Mouse (Mus musculus) cerebellum, postnatal 4 days (tissue): ENCODE measurements around the gene Zfp653.
"Not testable (repeated sequence)": the region's sequence is repeated elsewhere in the genome, so short reads cannot be mapped to it uniquely, and the experiment has no call there.

Source experiments
- DNase-seq, 2 experiments: peaks; one replicate each; pipeline ENCODE4 v3.0.0; 2022; ENCODE audit warnings: low spot score in 2 of 2, mixed read lengths in 1 of 2

Gene Zfp653

DNA sequence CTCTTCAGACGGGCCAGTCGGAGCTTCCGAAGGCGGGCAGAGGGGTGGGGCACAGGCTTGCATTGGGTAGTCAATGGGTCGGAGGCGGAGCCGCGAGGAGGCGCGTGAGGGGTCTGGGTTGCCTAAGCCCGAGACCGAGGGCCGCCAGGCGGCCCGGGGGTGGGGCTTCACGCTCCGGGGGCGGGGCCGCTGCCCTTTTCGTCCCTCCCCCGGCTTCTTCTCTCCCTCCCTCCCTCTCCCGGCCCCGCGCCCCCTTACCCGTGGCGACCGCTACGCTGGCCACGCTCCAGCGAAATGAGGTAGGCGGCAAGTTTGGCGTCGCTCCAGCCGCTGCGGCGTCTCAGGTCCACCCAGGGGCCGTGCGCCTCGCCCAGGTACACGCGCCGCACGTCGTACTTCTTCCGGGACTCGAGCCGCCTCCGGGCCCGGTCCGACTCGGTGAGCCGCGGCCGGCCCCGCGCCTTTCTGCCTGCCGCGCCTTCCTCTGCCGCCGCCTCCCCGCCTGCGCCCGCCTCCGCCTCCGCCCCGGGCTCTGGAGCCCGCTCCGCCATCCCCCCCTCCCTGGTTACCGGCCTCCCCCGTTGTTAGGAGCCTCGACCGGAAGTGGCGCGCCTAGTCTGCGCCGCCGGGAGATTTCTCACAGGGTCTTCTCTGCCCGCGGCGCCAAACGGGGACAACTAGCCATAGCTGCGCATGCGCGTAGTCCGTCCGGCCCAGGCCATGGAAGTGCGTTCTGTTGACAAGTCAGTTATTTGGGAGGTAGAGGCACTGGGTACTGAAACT lies at the start of gene Zfp653, which contains the start of gene Gm49318:
Gene Zfp653, minus strand, starts transcription at position 586 of the 783 bp plus-strand sequence.
Gene Gm49318, minus strand, starts transcription at position 469 of the 783 bp plus-strand sequence.
- peak; percentile 90 to 98 for DNase-seq

DNA sequence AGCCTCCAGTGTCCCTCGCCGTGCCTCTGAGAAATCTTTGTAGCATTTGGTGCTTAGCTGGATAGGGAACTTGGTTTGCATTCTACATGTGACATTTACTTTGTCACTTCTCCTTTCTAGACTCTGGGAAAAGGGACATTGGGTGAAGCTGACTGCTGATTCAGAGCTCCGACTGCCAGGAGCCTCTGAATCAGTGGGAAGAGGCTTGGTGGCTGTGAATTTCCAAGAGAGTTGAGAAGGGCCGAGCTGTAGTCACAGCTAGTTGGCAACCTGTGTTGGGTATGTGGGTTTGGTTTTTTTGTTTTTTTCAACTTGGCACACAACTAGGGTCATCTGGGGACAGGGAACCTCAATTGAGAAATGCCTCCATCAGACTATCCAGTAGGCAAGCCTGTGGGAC lies 48.4 kb upstream of the Zfp653 start:
- DNase-seq, result no peak

DNA sequence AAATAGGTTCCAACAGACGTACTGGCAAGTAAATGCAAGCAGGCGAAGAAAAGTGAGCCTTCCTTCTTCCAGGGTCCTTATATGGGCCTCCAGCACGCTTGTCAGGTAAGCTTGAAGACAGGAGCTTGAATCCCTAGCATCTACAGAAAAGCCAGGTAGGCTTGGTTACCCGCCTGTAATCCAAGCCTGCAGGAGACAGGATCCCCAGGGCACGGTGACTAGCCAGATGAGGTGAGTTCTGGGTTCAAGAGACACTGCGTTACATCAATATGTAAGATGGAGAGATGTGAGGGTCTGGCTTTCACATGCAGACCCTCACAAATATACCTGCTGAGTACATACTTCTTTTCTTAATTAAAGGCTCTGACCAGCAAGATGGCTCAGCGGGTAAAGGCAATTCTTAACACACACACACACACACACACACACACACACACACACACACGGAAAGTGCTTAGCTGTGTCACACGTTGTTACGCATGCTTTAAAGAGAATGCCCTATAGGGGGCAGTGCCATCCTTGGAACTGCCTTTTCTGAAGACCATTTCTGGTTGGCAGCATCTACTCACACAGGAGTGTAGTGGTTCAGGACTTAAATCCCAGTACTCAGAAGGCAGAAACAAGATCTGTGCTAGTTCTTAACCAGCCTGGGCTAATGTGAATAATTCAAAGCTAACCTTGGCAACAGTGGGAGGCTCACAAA lies 46.7 kb upstream of the Zfp653 start:
- peak in 1 of 2 experiments; percentile 52 for DNase-seq

DNA sequence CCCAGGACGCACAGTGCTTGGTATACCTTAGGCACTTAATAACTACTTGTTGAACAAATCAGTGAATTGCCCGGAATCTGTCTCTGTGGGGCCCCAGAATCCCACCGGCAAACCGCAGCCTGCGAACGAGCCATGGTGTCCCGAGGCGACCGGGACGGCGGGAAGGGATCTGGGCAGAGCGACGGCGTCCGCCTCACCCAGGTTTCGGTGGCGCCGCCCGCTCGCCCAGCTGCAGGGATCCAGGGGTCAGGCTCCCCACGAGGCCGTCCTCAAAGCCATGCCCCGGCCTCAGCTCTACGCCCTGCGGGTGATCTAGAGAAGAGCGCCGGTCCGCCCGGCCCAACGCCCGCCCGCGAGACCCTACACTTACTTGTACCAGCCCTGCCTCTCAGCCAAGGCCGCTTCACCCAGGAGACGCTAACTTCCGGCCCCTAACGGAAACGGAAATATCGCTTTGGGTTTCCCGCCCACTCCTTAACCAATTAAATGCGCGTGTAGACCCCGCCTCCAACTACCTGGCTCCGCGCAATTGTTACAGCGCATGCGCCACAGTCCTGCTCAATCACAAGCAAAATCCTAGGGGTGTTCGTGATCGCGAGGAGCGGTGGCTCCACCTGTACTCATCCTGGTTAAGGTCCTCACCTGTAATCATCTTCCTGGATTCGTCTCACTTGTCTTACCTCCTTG lies 45.7 kb upstream of the Zfp653 start, which contains the start of gene Elof1:
Gene Elof1, minus strand, starts transcription at position 433 of the 687 bp plus-strand sequence.
- peak; percentile 77 to 87 for DNase-seq

DNA sequence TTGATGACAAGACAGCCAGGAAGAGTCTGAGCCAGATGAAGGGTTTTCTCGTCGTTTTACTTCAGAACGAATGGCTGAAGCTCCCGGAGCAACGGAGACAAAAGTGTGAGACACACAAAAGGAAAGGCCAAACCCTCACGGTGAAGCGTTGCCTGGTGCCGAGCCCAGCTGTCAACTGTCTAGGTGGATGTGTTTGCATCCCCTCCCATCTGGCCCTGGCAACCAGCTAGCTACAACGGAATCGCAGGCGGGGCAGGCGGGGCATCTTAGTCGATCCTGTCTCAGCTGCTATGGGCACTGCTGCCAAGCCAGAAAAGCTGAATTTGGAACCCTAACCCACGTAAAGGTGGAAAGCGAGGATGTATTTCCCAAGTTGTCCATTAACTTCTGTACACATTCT lies 44.9 kb upstream of the Zfp653 start:
- peak in 1 of 2 experiments; percentile 44 for DNase-seq

DNA sequence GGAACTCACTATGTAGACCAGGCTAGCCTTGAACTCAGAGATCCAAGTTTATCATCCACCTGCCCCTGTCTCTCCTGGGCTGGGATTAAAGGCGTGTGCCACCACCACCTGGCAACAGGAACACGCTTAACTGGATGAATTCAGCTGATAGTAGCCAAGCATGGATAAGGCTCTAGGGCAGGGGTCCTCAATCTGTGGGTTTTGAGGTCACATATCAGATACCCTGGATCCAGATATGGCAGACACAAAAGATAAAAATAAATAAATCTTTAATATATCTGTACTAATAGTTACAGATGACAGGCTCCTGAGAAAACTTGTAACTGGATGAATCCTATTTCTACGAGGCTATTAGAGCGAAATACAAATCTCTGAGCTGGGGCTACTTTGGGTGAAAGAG lies 44.5 kb upstream of the Zfp653 start:
- no peak for DNase-seq

DNA sequence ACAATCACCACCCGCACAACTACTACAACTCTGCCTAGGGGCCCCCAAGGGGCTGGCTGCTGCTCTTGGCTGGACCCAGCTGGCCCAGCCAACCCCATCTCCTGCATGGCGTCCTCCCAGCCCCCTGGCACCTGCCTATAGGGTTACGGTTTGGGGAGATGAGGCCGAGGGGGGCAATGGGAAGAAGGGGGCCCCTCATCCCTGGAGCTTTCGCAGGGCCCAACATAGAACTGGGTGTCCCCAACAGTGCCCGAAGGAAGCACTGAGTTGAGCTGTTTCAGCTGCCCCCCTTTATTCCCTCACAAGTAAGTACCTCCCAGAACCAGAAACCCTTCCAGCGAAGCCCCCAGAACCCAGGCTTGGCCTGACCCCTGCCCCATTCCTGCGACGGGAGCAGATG lies 37.0 kb upstream of the Zfp653 start:
- DNase-seq, result no peak

DNA sequence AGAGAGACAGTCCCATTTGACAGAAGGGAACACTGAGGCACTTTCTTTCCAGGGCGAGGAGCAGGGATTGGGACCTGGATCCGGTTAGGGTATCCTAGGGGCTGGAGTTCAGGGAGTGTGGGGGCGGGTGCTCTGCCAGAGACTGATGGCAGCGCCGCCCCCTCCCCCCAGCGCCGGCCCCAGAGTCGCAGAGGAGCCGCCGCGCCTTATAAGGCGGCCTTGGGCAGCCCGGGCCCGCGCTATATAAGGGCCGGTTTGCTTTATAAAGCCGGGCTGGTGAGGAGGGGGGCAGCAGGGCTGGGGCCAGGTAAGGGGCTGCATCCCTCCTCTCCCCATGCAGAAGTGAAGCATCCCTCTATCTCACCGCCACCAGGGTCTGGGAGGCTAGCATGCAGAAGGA lies 28.7 kb upstream of the Zfp653 start:
- no peak for DNase-seq

DNA sequence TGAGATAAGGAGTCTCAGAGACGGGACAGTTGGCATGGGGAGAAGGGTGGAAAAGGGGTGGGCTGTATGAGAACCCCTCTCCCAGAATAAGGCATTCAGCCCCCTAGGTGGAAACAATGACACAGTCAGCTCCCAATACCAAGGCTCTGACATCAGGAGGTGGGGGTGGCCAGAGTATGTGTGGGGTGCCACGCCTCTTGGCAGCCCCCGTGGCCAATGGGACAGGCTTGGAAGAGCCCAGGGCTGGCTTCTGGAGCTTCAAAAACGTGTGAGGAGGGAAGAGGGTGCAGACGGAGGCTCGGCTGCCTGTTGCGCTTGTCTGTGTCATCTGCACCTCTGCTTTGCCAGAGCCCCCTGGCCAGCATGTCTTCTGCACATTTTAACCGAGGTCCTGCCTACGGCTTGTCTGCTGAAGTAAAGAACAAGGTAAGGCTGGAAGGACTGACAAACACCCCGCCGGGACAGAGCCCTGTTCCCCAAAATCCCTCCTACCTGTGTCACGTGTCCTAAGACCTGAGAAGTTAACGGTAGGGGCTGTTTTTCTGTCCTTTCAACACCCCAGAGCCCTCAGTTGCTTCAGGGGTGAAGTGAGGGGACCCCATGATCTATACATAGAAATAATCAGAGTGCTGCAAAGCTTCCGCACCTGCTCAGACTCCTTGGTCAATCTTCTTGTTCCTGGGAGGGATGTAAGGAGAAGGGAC lies 28.0 kb upstream of the Zfp653 start, which contains the start of gene Cnn1:
Gene Cnn1, plus strand, starts transcription at position 224 of the 704 bp plus-strand sequence.
- no peak for DNase-seq

DNA sequence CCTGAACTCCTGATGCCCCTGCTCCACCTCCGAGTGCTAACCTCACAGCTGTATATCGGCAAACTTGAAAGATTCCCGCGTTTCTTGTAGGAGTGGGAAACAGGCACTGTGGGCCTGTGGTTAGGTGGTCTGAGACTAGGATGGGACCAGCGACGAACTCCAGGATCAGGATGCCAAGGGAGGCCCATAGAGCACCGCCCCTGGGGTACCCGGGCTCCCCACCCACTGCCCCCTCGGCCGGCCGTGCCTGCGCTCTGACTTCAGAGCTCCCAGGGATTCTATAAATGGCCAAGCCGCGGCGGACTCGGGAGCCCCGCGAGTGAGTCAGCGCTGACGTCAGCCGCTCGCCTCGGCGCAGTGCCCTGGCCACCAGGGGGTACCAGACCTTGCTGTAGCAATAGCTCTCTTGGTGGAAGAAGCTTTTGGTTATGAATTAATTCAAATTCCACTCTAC lies 24.7 kb upstream of the Zfp653 start:
- DNase-seq, result peak; percentile 50 to 74

DNA sequence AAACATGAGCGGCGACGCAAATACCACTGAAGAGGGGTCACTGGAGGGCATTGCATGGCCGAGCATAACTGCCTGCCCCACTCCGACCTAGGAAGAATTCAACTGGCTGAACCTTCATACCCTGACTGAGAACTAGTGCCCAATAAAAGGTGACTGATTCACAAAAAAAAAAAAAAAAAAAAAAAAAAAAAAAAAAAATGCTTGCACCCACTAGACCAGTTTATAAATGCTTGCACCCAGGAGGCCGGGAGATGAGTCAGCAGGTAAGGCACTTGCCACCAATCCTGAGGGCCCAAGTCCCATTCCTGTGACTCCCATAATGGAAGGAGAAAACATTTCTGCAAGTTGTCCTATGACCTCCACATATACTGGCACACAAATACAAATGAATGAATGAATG lies 21.6 kb upstream of the Zfp653 start:
- DNase-seq, result no peak

DNA sequence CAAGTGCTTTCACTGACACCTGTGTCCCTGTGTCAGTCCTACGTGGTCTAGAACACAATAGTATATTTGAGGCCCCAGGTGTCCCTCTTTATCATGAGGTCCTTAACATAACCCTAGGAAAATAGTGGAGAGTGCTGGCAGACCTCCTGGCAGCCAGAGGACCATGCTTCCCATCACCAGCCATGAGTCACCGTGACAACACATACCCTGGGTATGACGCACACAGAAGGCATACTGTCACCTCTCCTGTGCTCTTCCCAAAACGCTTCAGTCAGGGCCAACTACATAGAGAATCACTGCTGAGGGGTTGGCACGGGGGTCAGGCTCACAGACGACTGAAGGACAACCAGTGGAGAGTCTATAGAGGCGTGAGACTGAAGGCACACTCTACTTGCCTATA lies 18.8 kb upstream of the Zfp653 start:
- DNase-seq, result no peak

DNA sequence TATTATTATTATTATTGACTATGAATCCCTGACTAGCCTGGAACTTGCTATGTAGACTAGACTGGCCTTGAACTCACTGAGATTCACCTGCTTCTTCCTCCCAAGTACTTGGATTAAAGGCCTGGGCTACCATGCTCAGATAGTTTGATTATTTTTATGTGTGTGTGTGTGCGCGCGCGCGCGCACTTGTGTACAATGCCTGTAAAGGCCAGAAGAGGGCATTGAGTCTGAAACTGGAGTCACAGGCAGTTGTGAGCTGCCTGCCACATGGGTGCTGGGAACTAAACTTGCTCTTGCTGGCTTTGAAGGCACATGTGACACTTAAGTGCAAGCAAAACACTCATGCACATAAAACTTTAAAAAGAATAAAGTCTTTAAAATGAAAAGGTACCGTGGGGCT lies 18.1 kb upstream of the Zfp653 start:
- no peak for DNase-seq

DNA sequence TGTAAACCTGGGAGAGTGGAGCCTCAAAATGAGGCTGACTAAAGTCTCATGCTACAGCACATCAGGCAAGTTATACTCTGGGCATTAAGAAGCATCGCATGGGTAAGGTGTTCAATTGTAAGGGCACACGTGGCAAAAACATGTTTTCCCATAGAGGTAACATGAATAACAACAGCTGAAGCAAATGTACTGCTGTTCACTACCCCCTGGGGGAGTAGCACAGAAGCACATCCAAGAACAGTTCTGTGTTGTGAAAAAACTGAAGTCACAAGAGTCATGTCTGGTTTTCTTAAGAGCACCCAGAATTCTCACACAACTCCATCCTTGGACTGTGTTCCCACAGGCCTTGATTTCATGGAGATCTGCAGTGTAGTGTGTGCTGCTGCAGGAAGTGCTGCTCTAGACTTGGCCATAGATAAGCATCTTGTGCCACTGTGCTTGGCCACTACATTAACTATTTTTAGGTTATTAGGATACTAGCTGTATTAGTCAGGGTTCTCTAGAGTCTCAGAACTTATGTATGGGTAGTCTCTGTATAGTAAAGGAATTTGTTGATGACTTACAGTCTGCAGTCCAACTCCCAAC lies 15.9 kb upstream of the Zfp653 start:
- no peak for DNase-seq

DNA sequence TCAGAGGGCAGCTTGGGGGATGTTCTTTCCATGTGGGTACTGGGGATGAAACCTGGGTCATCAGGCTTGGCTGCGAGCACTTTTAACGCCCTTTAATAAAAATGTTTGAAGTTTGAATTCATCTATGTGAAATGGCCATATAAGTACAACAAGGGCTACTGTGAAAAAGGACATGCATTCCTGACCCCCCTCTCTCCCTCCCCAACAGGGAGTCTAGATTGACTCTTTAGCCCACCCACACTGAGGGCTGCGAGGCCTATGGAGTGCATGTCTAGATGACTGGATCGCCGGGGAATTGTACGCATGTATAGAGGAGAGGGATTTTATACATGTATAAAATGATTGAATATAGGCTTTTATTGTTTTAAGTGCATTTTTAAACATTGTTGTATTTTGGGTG lies 14.8 kb upstream of the Zfp653 start:
- DNase-seq, result no peak

DNA sequence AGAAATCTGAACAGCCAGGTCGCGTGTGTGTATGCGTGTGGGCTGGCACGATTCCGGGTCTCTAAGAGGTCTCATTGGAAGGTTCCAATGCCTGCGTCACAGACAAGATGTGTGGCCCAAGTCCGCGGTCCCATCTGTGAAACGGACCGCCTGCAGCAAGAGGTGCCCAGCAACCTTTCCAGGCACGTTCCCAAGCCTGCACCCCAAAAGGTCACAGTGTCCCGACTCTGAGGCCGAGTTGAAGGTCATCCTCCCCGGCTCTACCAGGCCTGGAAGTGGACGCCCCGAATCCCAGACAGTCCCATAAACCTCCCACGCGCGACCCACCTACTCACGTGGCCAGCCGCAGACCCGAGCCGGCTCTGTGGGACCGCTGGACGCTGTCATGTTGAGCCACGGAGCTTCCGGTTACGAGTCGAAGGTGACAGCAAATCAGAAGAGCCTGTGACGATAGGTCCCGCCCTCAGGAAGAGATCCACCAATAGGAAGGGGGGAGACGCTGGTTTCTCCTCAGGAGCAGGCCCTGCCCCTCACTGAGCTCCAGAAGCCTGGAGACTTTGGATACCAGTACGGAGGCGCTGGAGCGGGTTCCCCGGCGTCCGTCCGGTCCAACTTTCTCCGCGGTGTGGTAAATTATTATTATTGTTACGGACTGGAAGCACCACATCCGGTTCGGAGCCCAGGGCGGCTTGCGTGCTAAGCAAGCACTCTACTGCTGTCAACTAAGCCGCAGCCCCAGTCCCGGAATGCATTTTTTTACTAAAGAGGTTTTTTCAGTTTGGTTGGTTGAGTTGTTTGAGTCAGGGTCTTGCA lies 14.1 kb upstream of the Zfp653 start, which contains the start of gene Ecsit:
Gene Ecsit, minus strand, starts transcription at position 417 of the 813 bp plus-strand sequence.
- DNase-seq, result peak; percentile 81 to 94

DNA sequence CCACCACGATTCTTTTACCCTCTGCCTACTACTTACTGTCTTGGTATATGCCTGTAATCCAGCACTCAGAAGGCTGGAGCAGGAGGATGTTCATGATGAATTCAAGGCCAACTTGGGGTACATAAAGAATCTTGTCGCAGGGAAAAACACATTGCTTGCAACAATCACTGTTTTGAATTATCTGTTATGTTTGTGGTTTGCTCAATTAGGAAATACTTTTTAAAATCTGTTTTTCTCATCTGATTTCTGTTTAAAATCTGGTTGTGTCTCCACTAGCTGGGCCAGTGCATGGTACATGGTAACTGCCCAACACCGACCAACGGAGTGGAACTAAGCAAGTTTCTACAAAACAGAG lies 13.5 kb upstream of the Zfp653 start:
- DNase-seq, result no peak

DNA sequence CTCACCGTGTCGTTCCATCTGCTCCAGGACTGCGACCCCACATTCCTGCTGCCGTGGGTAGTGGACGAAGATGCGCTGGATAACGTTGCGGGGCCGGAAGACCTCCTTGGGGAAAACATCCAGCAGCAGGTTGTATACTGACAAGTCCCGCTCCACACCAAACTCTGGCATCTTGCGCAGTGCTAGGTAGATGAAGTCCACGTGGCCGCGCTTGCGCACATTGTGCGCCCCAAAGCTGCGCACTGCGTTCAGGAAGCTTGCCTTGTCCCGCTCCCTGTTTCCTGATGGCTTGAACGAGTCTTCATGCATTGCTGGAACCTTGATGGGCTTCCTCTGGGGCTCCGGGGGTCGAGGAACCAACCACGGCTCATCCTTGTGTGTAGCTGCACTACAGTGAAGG lies 5.0 kb upstream of the Zfp653 start:
- no peak for DNase-seq

DNA sequence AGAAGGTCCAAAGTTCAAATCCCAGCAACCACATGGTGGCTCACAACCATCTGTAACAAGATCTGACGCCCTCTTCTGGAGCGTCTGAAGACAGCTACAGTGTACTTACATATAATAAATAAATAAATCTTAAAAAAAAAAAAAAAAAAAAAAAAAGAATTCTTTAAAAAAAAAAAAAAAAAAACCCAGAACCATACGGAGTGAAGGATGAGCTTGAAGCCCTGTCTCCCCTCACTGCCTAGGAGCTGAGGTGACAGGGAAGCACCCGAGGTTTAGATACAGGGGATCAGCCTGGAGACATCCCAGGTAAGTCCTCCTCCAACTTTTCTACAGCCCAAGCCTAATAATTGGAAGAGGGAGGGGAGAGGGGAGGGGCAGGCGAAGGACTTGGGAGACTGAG lies 4.6 kb upstream of the Zfp653 start:
- DNase-seq, result not testable (repeated sequence)

DNA sequence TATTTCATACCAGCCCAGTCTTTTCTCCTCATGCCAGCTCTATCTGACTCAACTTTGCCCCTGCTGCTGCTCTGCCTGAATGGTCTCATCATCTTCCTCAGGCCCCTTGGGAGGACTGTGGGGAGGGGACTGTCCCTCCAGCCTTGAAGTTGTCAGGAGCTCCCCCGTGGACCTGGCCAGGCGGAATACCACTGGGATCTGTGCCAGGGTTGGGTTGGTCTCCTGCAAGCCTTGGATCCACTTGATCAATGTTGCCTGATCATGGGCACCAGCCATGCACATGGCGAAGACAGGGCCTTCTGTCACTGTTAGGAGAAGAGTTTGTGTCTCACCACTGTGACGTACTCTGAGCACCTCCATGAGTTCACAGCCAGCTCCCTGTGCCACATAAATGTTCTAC lies 1.1 kb upstream of the Zfp653 start:
- DNase-seq, result no peak
